In the genomic region with DNA sequence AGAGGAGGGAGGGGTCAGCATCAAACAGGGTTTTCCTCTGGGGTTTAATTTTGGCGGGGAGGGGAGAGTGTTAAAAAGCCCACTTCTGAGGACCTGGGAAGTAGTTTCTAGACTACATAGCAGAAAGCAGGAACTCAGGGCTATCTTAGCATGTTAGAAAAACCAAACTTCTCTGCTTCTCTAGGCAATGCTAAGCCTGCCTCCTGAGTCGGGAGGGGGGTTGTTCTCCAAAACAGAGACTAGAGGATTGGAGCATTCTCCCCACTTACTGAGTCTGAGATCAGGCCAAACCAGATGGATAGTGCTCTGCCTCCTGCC, we compare ENCODE assay signal across 16 mouse cellular contexts. TPM values are rescaled to one million over a fixed set of nuclear protein-coding genes. Genes with fewer than 3 reads are reported as not detected.
DNase-seq lines count a peak whose midpoint lies in the region; ATAC-seq lines count a peak whose summit lies in the region.
"Had no signal": no experiment of that assay in that cellular context is flagged by ENCODE, and none has a peak within 500 bp of the region (broad histone marks: within the 10 kb centered on the region; RNA-seq: fewer than 3 reads in every experiment).

No protein-coding gene starts in this region.

- no peaks in the 10 kb centered on the region for H3K9me3 ChIP-seq in heart, embryonic 10.5 days
- no peaks in the 10 kb centered on the region for H3K9me3 ChIP-seq in liver, embryonic 12.5 days (replicated peaks)
- H3K9me3 ChIP-seq in embryonic facial prominence, embryonic 13.5 days: no peaks in the 10 kb centered on the region
- H3K9me3 ChIP-seq in neural tube, embryonic 12.5 days: no peaks in the 10 kb centered on the region
- no peaks in the 10 kb centered on the region for H3K9me3 ChIP-seq in forebrain, embryonic 11.5 days (ENCODE audit: control insufficient read depth, low read length)
- H3K9me3 ChIP-seq: forebrain, embryonic 12.5 days had no signal

- no peak overlapping the region for H3K27ac ChIP-seq in heart, embryonic 10.5 days
- no peak overlapping the region for H3K27ac ChIP-seq in liver, embryonic 12.5 days
- no peak overlapping the region for H3K27ac ChIP-seq in embryonic facial prominence, embryonic 13.5 days
- no peak overlapping the region for H3K27ac ChIP-seq in neural tube, embryonic 12.5 days
- no peak overlapping the region for H3K27ac ChIP-seq in forebrain, embryonic 11.5 days (ENCODE audit: low read depth, low read length)
- H3K27ac ChIP-seq: forebrain, embryonic 12.5 days; left cerebral cortex, adult 2 months had no signal

- no peak for ATAC-seq in liver, embryonic 12.5 days
- no peak for ATAC-seq in embryonic facial prominence, embryonic 13.5 days (ENCODE audit: insufficient number of reproducible peaks, insufficient read depth, low FRiP score, low TSS enrichment, low read depth)
- no peak for ATAC-seq in neural tube, embryonic 12.5 days (ENCODE audit: low FRiP score, low read depth)
- ATAC-seq in forebrain, embryonic 11.5 days (replicated peaks; ENCODE audit: low FRiP score): no peak

- 9% methylated on average over 2 of the region's 2 CpGs for WGBS in heart, embryonic 10.5 days
- 21% methylated on average over 2 of the region's 2 CpGs for WGBS in liver, embryonic 12.5 days (ENCODE audit: insufficient replicate concordance)
- WGBS in embryonic facial prominence, embryonic 13.5 days: 14% methylated on average over 2 of the region's 2 CpGs
- WGBS in neural tube, embryonic 12.5 days: 19% methylated on average over 2 of the region's 2 CpGs
- WGBS in forebrain, embryonic 11.5 days: 9% methylated on average over 2 of the region's 2 CpGs

- peak overlapping the region; percentile 19; the same call in 1 of the 2 replicates for H3K4me2 ChIP-seq in liver, embryonic 12.5 days
- H3K4me2 ChIP-seq in embryonic facial prominence, embryonic 13.5 days: peak overlapping the region; percentile 18; the same call in 1 of the 2 replicates
- peak overlapping the region; percentile 96 for H3K4me2 ChIP-seq in neural tube, embryonic 12.5 days (replicated peaks)
- no peak overlapping the region for H3K4me2 ChIP-seq in forebrain, embryonic 11.5 days (ENCODE audit: low read depth, low read length, severe bottlenecking)

- DNase-seq in heart, embryonic 10.5 days (ENCODE audit: low spot score): no peak
- DNase-seq in heart, postnatal 36 days: no peak
- DNase-seq in liver: no peak
- DNase-seq in forebrain, embryonic 11.5 days (ENCODE audit: low spot score): no peak
- DNase-seq in right cerebral cortex, adult 2 months (ENCODE audit: low spot score in 2 of 2): no peak
- DNase-seq: adrenal gland, postnatal 25 days; heart, postnatal 4 days; kidney, postnatal 14 days; lung, adult 2 months; thymus, postnatal 36 days had no signal

- peak overlapping the region; percentile 6; the same call in 1 of the 2 replicates for H3K4me3 ChIP-seq in heart, embryonic 10.5 days
- peak overlapping the region; percentile 51; the same call in 1 of the 2 replicates for H3K4me3 ChIP-seq in liver, embryonic 12.5 days
- no peak overlapping the region; the same call in 1 of the 2 replicates for H3K4me3 ChIP-seq in embryonic facial prominence, embryonic 13.5 days
- no peak overlapping the region for H3K4me3 ChIP-seq in neural tube, embryonic 12.5 days
- H3K4me3 ChIP-seq in forebrain, embryonic 11.5 days (ENCODE audit: low read depth, low read length): no peak overlapping the region
- H3K4me3 ChIP-seq: left cerebral cortex, adult 2 months had no signal

- no peaks in the 10 kb centered on the region for H3K36me3 ChIP-seq in heart, embryonic 10.5 days
- H3K36me3 ChIP-seq in liver, embryonic 12.5 days: no peaks in the 10 kb centered on the region
- no peaks in the 10 kb centered on the region for H3K36me3 ChIP-seq in embryonic facial prominence, embryonic 13.5 days
- no peaks in the 10 kb centered on the region for H3K36me3 ChIP-seq in neural tube, embryonic 12.5 days
- no peaks in the 10 kb centered on the region for H3K36me3 ChIP-seq in forebrain, embryonic 11.5 days (ENCODE audit: control insufficient read depth, insufficient read depth, low read length)
- H3K36me3 ChIP-seq: forebrain, embryonic 12.5 days had no signal

- peaks cover 62% of the 10 kb centered on the region for H3K27me3 ChIP-seq in heart, embryonic 10.5 days (ENCODE audit: insufficient read depth, poor library complexity, severe bottlenecking)
- H3K27me3 ChIP-seq in liver, embryonic 12.5 days (replicated peaks): peaks cover 68% of the 10 kb centered on the region
- H3K27me3 ChIP-seq in embryonic facial prominence, embryonic 13.5 days: peaks cover 84% of the 10 kb centered on the region
- peaks cover 60% of the 10 kb centered on the region for H3K27me3 ChIP-seq in neural tube, embryonic 12.5 days (replicated peaks)
- H3K27me3 ChIP-seq in forebrain, embryonic 11.5 days (ENCODE audit: control insufficient read depth, insufficient read depth, low read length): peaks cover 54% of the 10 kb centered on the region

- no peak overlapping the region for H3K9ac ChIP-seq in liver, embryonic 12.5 days
- no peak overlapping the region for H3K9ac ChIP-seq in embryonic facial prominence, embryonic 13.5 days
- no peak overlapping the region for H3K9ac ChIP-seq in neural tube, embryonic 12.5 days
- H3K9ac ChIP-seq in forebrain, embryonic 11.5 days (ENCODE audit: low read length): no peak overlapping the region
- H3K9ac ChIP-seq: forebrain, embryonic 12.5 days had no signal

- H3K4me1 ChIP-seq in heart, embryonic 10.5 days: peaks cover 19% of the 10 kb centered on the region
- H3K4me1 ChIP-seq in liver, embryonic 12.5 days: peaks cover 12% of the 10 kb centered on the region; the same call in 1 of the 2 replicates
- H3K4me1 ChIP-seq in embryonic facial prominence, embryonic 13.5 days: peaks cover 19% of the 10 kb centered on the region
- H3K4me1 ChIP-seq in neural tube, embryonic 12.5 days: peaks cover 21% of the 10 kb centered on the region
- H3K4me1 ChIP-seq in forebrain, embryonic 11.5 days (replicated peaks; ENCODE audit: control insufficient read depth, insufficient read depth, low read length): peaks cover 13% of the 10 kb centered on the region

- intact Hi-C loops in heart, postnatal 36 days (cut with DNase I): loop anchor here (5.0 kb wide), 2 partner anchors 77 to 118 kb away; no protein-coding TSS in a partner anchor

RNA-seq across cellular contexts. Expression of a gene that starts 1.8 kb away (rescaled TPM):
- polyA plus RNA-seq in heart, embryonic 10.5 days (2016; fragmentation: Nextera tagmentation; extraction: Ambion mirVana): 0.90 and 12.9 TPM in 2 replicates
- total RNA-seq in heart, postnatal 36 days (2021): under 1 TPM; 0.80 to 0.81 TPM
- 5.7 and 7.5 TPM in 2 replicates for polyA plus RNA-seq in liver, embryonic 12.5 days (2016; fragmentation: Nextera tagmentation; extraction: Ambion mirVana)
- polyA plus RNA-seq in embryonic facial prominence, embryonic 13.5 days (2015; fragmentation: Nextera tagmentation; extraction: Ambion mirVana): 1.7 and 1.9 TPM in 2 replicates
- 5.3 and 5.5 TPM in 2 replicates for polyA plus RNA-seq in neural tube, embryonic 12.5 days (2016; fragmentation: Nextera tagmentation; extraction: Ambion mirVana)
- polyA plus RNA-seq in forebrain, embryonic 11.5 days (2014; fragmentation: Nextera tagmentation; extraction: Ambion mirVana): 0.76 and 0.95 TPM in 2 replicates
- total RNA-seq: monocyte, adult 5-6 weeks had no signal

Comparison
In these comparisons a context has a peak if more than half of its experiments do, and no peak if none do; other contexts are left out.
1. H3K4me3 ChIP-seq: peak in heart, embryonic 10.5 days (single experiment) and liver, embryonic 12.5 days (single experiment); none in embryonic facial prominence, embryonic 13.5 days (single experiment), neural tube, embryonic 12.5 days (single experiment) and forebrain, embryonic 11.5 days (single experiment).